Mouse (Mus musculus) intestine, embryonic 16.5 days (tissue): ENCODE data around the gene Adgrv1. TPM values are rescaled to one million over a fixed set of nuclear protein-coding genes. Genes with fewer than 3 reads are reported as not detected.
"Not testable (repeated sequence)": the region's sequence is repeated elsewhere in the genome, so short reads cannot be mapped to it uniquely, and the experiment has no call there.

Experiments used
- ATAC-seq: fragments of 200-750 bp; cut with Nextera tagmentation; 2 replicates; pipeline ENCODE4 v1.8.0; 2017; ENCODE audit warnings: moderate TSS enrichment, moderate library complexity
- H3K27ac ChIP-seq: fragments of 300-500 bp; sonication (generic); 2 replicates; pipeline ENCODE4 v1.5.1; 2014; ENCODE audit warnings: mild to moderate bottlenecking, low read length
- H3K27me3 ChIP-seq: fragments of 300-500 bp; sonication (generic); replicated peaks from 2 replicates; pipeline ENCODE4 v1.6.1; 2014; ENCODE audit warnings: low read length, control low read depth, mixed read lengths; ENCODE audit not compliant: control insufficient read depth, insufficient read depth
- H3K36me3 ChIP-seq: fragments of 300-500 bp; sonication (generic); 2 replicates; pipeline ENCODE4 v1.6.1; 2014; ENCODE audit warnings: low read length, control low read depth; ENCODE audit not compliant: control insufficient read depth, insufficient read depth
- H3K4me1 ChIP-seq: fragments of 300-500 bp; sonication (generic); 2 replicates; pipeline ENCODE4 v1.6.1; 2014; ENCODE audit warnings: low read length, control low read depth, mixed read lengths; ENCODE audit not compliant: control insufficient read depth, insufficient read depth
- H3K4me2 ChIP-seq: fragments of 300-500 bp; sonication (generic); 2 replicates; pipeline ENCODE4 v1.6.1; 2014; ENCODE audit warnings: low read depth, low read length, control low read depth
- H3K4me3 ChIP-seq: fragments of 300-500 bp; sonication (generic); 2 replicates; pipeline ENCODE4 v1.5.1; 2014; ENCODE audit warnings: mild to moderate bottlenecking, low read length
- H3K9ac ChIP-seq: fragments of 300-500 bp; sonication (generic); 2 replicates; pipeline ENCODE4 v1.6.1; 2014; ENCODE audit warnings: low read depth, low read length
- H3K9me3 ChIP-seq: fragments of 300-500 bp; sonication (generic); 2 replicates; pipeline ENCODE4 v1.6.1; 2016; ENCODE audit warnings: low read length, control low read depth; ENCODE audit not compliant: control insufficient read depth
- WGBS: fragments of 180-500 bp; shearing (Covaris S2); extraction: QIAGEN DNeasy Blood & Tissue Kit; methylation state at CpG from one replicate; pipeline ENCODE4 v1.1.7; 2014; 5-methylcytosine and 5-hydroxymethylcytosine counted together
- polyA plus RNA-seq: library from polyadenylated mRNA; unstranded; fragments of >200 nt; fragmentation: Nextera tagmentation; extraction: Ambion mirVana; gene quantifications from 2 replicates; pipeline ENCODE4 v1.2.1, GENCODE M21; 2015

The Adgrv1 gene
- polyA plus RNA-seq, 1 experiment from 2014 or later = 0.56 TPM

GRCm38 (mm10) chr13:81656091-81656850 is 23.3 kb upstream of the Adgrv1 start:
- H3K27me3 ChIP-seq = no peaks in the 10 kb centered on the region
- no peak overlapping the region for H3K4me3 ChIP-seq
- WGBS = 26% methylated on average over 14 of the region's 14 CpGs
- peak overlapping the region; percentile 28 for H3K27ac ChIP-seq
- peaks cover 13% of the 10 kb centered on the region for H3K4me1 ChIP-seq
- H3K9me3 ChIP-seq = no peaks in the 10 kb centered on the region
- H3K36me3 ChIP-seq = no peaks in the 10 kb centered on the region
- no peak overlapping the region for H3K9ac ChIP-seq
- H3K4me2 ChIP-seq = peak overlapping the region; percentile 63
- ATAC-seq = no peak

GRCm38 (mm10) chr13:81650382-81650781 is 17.4 kb upstream of the Adgrv1 start:
- not testable (repeated sequence) for H3K4me3 ChIP-seq, H3K4me2 ChIP-seq, H3K9me3 ChIP-seq, H3K9ac ChIP-seq, H3K4me1 ChIP-seq, H3K36me3 ChIP-seq, ATAC-seq, H3K27me3 ChIP-seq, H3K27ac ChIP-seq
- WGBS = 78% methylated on average over 5 of the region's 6 CpGs

GRCm38 (mm10) chr13:81646348-81646747 is 13.4 kb upstream of the Adgrv1 start:
- ATAC-seq = no peak
- Histone ChIP-seq H3K4me1 (no peaks in the 10 kb centered on the region), H3K9ac (no peak overlapping the region), H3K4me3 (no peak overlapping the region), H3K4me2 (no peak overlapping the region), H3K9me3 (no peaks in the 10 kb centered on the region), H3K27ac (no peak overlapping the region), H3K27me3 (no peaks in the 10 kb centered on the region), H3K36me3 (no peaks in the 10 kb centered on the region)
- WGBS = 83% methylated on average over 6 of the region's 6 CpGs

DNA sequence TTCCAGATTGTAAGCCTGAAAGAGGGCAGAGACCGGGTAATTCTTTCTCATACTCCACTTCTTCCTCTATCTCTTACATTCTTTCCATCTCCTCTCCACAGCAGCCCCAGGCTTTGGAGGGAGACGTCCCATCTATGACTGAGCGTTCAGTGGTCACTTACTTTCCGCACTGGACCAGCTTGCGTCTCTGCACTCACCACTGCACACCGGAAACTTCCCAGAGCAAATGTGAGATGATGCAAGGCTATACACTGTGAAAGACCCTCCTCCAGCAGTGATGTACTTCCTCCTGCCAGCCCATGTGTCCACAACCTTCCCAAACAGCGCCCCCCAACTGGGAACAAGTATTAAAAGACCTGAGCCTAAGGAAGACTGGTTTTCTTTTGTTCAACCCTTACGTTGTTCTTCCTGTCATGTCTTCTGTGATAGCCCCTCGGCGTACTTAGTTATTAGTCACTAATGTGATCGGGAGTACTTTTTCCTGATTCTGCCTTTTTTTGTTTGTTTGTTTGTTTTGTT is 11.2 kb upstream of the Adgrv1 start:
- Histone ChIP-seq H3K4me1 (no peaks in the 10 kb centered on the region), H3K9me3 (no peaks in the 10 kb centered on the region), H3K9ac (no peak overlapping the region), H3K27me3 (no peaks in the 10 kb centered on the region), H3K4me3 (no peak overlapping the region), H3K27ac (no peak overlapping the region), H3K36me3 (no peaks in the 10 kb centered on the region), H3K4me2 (no peak overlapping the region)
- WGBS = 90% methylated on average over 11 of the region's 11 CpGs
- no peak for ATAC-seq

GRCm38 (mm10) chr13:81642491-81643149 is 9.7 kb upstream of the Adgrv1 start:
- Histone ChIP-seq H3K9me3 (no peaks in the 10 kb centered on the region), H3K4me2 (no peak overlapping the region), H3K27ac (no peak overlapping the region), H3K4me3 (no peak overlapping the region), H3K36me3 (no peaks in the 10 kb centered on the region), H3K27me3 (no peaks in the 10 kb centered on the region), H3K9ac (no peak overlapping the region), H3K4me1 (no peaks in the 10 kb centered on the region)
- 63% methylated on average over 7 of the region's 7 CpGs for WGBS
- peak; percentile 78 for ATAC-seq

DNA sequence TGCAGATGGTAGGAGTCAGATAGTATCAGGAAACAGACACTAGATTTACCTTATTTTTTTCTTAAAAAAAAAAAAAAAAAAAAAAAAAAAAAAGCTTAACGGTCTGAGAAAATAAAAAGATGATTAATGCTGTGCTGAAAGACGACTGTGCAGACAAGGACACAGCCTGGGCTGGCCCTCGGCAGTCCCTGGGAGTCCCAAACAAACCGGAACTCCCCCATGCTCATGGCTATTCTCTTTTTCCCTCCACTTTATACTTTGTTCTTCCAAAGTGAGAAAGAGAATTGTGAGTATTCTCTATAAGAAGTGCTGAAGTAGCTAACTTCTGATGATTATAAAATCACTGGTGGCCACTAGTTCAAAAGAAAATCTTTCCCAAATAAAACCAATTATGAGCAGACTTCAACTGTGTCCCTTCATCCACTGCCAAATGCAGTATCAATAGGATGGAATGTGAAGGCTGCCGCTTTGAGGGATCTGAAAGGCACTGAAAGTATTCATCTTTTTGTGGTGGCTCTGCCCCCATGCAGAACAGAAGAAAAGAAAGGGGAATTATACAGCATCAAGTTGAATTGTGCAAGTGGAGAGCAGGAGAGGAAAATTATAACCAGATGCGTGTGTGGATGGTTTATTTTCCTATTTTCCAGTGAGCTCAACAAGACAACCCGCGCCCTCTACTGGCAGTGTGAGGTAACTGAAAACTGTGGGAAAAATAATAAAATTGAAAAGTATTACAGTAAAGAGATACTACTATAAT is 8.5 kb upstream of the Adgrv1 start:
- Histone ChIP-seq H3K36me3 (no peaks in the 10 kb centered on the region), H3K27ac (no peak overlapping the region), H3K4me2 (peak overlapping the region; percentile 30; the same call in 1 of the 2 replicates), H3K9ac (no peak overlapping the region), H3K9me3 (no peaks in the 10 kb centered on the region), H3K4me3 (no peak overlapping the region), H3K27me3 (no peaks in the 10 kb centered on the region), H3K4me1 (no peaks in the 10 kb centered on the region)
- WGBS = 11% methylated on average over 8 of the region's 8 CpGs
- ATAC-seq = no peak

DNA sequence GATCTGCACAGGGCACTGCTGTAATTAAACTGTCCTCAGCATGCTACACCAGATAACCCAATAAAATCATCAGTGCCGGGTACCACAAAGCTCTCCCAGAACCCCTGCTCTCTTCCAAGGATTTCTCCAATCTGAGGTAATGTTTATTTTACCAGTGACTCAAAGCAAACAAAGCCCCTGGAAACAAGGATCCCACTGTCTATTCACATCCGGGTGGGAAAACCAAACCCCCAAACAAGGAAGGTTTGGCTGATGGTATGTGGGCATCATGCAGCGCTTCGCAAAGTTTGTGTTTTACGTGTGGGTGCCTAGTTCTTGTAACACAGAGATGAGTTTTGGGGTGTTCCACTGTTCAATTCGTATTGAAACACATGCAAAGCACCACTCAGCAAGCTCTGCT is 7.9 kb upstream of the Adgrv1 start:
- H3K27me3 ChIP-seq = no peaks in the 10 kb centered on the region

DNA sequence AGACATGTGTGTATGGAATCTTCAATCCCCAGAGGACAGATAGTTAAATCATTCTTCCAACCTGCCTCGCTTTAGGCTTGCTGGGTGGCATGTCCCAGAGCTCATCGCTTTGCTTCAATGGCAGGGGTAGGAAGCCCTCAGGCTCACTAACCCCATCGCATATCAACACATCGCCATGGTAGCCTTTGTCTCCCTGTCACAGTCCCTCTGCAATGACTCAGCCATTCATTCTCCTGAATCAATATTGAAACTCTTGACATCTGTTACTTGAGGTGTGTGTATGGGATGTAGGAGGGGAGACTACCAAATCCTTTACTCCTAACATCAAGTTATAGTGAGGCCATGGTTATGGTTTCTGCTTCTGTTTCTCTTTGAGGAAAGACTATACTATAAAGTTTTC is 6.7 kb upstream of the Adgrv1 start:
- Histone ChIP-seq H3K9me3 (no peaks in the 10 kb centered on the region), H3K9ac (no peak overlapping the region), H3K27ac (no peak overlapping the region), H3K36me3 (no peaks in the 10 kb centered on the region), H3K4me1 (no peaks in the 10 kb centered on the region), H3K4me2 (no peak overlapping the region), H3K4me3 (no peak overlapping the region), H3K27me3 (no peaks in the 10 kb centered on the region)
- 43% methylated on average over 4 of the region's 4 CpGs for WGBS
- ATAC-seq = no peak

More for the DNA sequence above, 7.9 kb upstream of the Adgrv1 start:
- H3K4me2 ChIP-seq = no peak overlapping the region
- H3K9me3 ChIP-seq = no peaks in the 10 kb centered on the region
- no peak for ATAC-seq
- WGBS = 23% methylated on average over 6 of the region's 6 CpGs
- H3K36me3 ChIP-seq = no peaks in the 10 kb centered on the region
- H3K27ac ChIP-seq = no peak overlapping the region
- no peak overlapping the region for H3K4me3 ChIP-seq
- H3K9ac ChIP-seq = no peak overlapping the region
- H3K4me1 ChIP-seq = no peaks in the 10 kb centered on the region

- Histone ChIP-seq H3K4me1 (0 out of 2 replicates have a peak, but pooled peaks cover 7% of the 10 kb centered on the region), H3K36me3 (no peaks in the 10 kb centered on the region), H3K4me3 (no peak overlapping the region), H3K9me3 (no peaks in the 10 kb centered on the region), H3K27ac (no peak overlapping the region), H3K9ac (no peak overlapping the region), H3K27me3 (peaks cover 9% of the 10 kb centered on the region), H3K4me2 (no peak overlapping the region)
- ATAC-seq = no peak
- WGBS = 75% methylated on average over 5 of the region's 5 CpGs
Observed at GRCm38 (mm10) chr13:81630566-81630965, 2.4 kb downstream of the Adgrv1 start.
